Mouse (Mus musculus) forebrain, embryonic 11.5 days (tissue): ENCODE data around the gene Gm45902. TPM values are rescaled to one million over a fixed set of nuclear protein-coding genes. Genes with fewer than 3 reads are reported as not detected.

Experiments used
- ATAC-seq: fragments of 200-750 bp; cut with Nextera tagmentation; replicated peaks from 2 replicates; pipeline ENCODE4 v1.8.0; 2017; ENCODE audit warnings: moderate TSS enrichment; ENCODE audit not compliant: low FRiP score
- DNase-seq: peaks from one replicate; pipeline ENCODE4 v3.0.0-alpha.2; 2017; ENCODE audit warnings: low spot score
- H3K27ac ChIP-seq: fragments of 300-500 bp; sonication (generic); 2 replicates; pipeline ENCODE4 v1.5.1; 2014; ENCODE audit warnings: low read depth, low read length
- H3K27me3 ChIP-seq: fragments of 300-500 bp; sonication (generic); 2 replicates; pipeline ENCODE4 v1.6.1; 2014; ENCODE audit warnings: mild to moderate bottlenecking, low read length, mixed read lengths; ENCODE audit not compliant: control insufficient read depth, insufficient read depth
- H3K36me3 ChIP-seq: fragments of 300-500 bp; sonication (generic); 2 replicates; pipeline ENCODE4 v1.6.1; 2014; ENCODE audit warnings: mild to moderate bottlenecking, low read length, moderate library complexity, mixed read lengths; ENCODE audit not compliant: control insufficient read depth, insufficient read depth
- H3K4me1 ChIP-seq: fragments of 300-500 bp; sonication (generic); replicated peaks from 2 replicates; pipeline ENCODE4 v1.6.1; 2014; ENCODE audit warnings: low read length, mixed read lengths; ENCODE audit not compliant: control insufficient read depth, insufficient read depth
- H3K4me2 ChIP-seq: fragments of 300-500 bp; sonication (generic); 2 replicates; pipeline ENCODE4 v1.6.1; 2014; ENCODE audit warnings: low read depth, mild to moderate bottlenecking, low read length, moderate library complexity, mixed read lengths; ENCODE audit not compliant: severe bottlenecking
- H3K4me3 ChIP-seq: fragments of 300-500 bp; sonication (generic); 2 replicates; pipeline ENCODE4 v1.5.1; 2014; ENCODE audit warnings: low read depth, low read length
- H3K9ac ChIP-seq: fragments of 300-500 bp; sonication (generic); 2 replicates; pipeline ENCODE4 v1.6.1; 2014; ENCODE audit warnings: low read length
- H3K9me3 ChIP-seq: fragments of 300-500 bp; sonication (generic); 2 replicates; pipeline ENCODE4 v1.6.1; 2016; ENCODE audit warnings: low read length, mixed read lengths; ENCODE audit not compliant: control insufficient read depth
- WGBS: fragments of 180-500 bp; shearing (Covaris S2); extraction: QIAGEN DNeasy Blood & Tissue Kit; methylation state at CpG from one replicate; pipeline ENCODE4 v1.1.7; 2014; 5-methylcytosine and 5-hydroxymethylcytosine counted together
- polyA plus RNA-seq: library from polyadenylated mRNA; unstranded; fragments of >200 nt; fragmentation: Nextera tagmentation; extraction: Ambion mirVana; gene quantifications from 2 replicates; pipeline ENCODE4 v1.2.1, GENCODE M21; 2014

Gm45902 gene
- polyA plus RNA-seq, 1 experiment from 2014 or later, result 9.3 TPM

DNA sequence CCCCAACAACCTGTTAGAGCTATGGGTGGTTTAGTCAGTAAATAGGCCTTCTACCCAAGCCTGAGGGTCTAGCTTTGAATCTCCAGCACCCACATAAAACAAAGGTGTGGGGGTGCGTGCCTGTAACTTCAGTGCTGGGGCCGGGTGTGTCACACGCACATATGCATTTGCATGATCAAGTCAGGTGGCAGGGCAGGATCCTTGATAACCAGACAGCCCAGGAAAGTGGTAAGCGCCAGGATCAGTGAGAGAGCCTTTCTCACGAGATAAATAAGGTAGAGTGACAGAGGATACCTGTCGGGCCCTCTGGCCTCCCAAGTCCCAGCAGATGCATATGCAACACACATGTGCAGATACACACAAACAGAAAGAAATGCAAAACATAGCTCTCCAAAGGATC, 13.0 kb downstream of the Gm45902 start:
- Histone ChIP-seq H3K9me3 (no peaks in the 10 kb centered on the region), H3K9ac (no peak overlapping the region), H3K36me3 (peaks cover 7% of the 10 kb centered on the region; the same call in 1 of the 2 replicates), H3K4me1 (no peaks in the 10 kb centered on the region), H3K4me3 (no peak overlapping the region), H3K27ac (no peak overlapping the region), H3K27me3 (no peaks in the 10 kb centered on the region), H3K4me2 (no peak overlapping the region)
- ATAC-seq, result no peak
- DNase-seq, result no peak
- 94% methylated on average over 6 of the region's 6 CpGs for WGBS

DNA sequence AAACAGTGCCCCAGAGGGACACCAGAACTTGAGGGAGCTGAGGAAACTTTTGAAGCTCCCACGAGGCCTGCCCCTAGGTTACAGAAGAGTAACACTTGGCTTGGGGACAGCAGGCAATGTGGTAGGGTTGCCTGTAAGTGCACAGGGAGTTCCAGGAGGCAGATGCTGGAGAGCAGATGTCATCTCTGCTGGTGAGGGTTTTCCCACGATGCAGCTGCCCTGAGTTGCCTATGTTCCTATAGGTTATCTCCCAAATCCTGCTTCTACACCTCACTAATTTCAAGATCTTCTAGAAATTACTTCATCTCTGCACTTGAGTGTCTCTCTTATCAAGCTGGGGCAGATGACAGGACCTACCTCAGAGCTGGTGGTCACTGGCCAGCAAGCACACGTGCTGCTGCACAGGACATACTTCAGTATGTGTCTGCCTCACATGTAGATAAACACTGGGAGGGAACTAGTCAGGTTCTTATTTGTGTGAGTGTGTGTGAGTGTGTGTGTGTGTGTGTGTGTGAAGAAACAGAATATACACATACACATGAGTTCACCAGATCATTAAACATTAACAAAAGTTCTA, 18.7 kb downstream of the Gm45902 start:
- H3K9me3 ChIP-seq, result no peaks in the 10 kb centered on the region
- DNase-seq, result no peak
- no peak for ATAC-seq
- no peak overlapping the region for H3K27ac ChIP-seq
- H3K27me3 ChIP-seq, result no peaks in the 10 kb centered on the region
- no peak overlapping the region for H3K4me3 ChIP-seq
- peaks cover 17% of the 10 kb centered on the region; the same call in 1 of the 2 replicates for H3K36me3 ChIP-seq
- WGBS, result 89% methylated on average over 3 of the region's 3 CpGs
- no peak overlapping the region for H3K4me2 ChIP-seq
- H3K9ac ChIP-seq, result no peak overlapping the region
- no peaks in the 10 kb centered on the region for H3K4me1 ChIP-seq

DNA sequence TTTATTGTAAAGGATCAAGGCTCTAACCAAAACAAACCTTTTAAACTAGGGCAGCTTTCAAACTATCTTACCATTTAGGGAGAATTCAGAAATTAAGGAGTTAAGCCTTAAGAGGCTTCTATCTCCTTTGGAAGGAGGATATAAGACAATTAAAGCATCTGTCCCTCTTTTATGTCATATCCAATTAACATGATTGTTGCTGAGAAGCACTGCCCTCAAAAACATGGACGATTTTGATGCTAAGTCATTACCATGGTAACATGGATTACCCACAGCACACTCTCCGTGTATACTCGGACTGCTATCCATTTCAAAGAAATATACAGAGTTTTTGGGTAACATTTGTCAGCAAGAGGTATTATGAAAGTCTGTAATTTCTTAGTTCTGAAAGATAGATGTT, 22.8 kb downstream of the Gm45902 start:
- Histone ChIP-seq H3K27ac (no peak overlapping the region), H3K36me3 (peaks cover 10% of the 10 kb centered on the region; the same call in 1 of the 2 replicates), H3K9ac (no peak overlapping the region), H3K4me1 (no peaks in the 10 kb centered on the region), H3K27me3 (no peaks in the 10 kb centered on the region), H3K4me2 (no peak overlapping the region), H3K9me3 (no peaks in the 10 kb centered on the region), H3K4me3 (no peak overlapping the region)
- ATAC-seq (no peak), DNase-seq (no peak)
- WGBS, result 89% methylated on average over 3 of the region's 3 CpGs

DNA sequence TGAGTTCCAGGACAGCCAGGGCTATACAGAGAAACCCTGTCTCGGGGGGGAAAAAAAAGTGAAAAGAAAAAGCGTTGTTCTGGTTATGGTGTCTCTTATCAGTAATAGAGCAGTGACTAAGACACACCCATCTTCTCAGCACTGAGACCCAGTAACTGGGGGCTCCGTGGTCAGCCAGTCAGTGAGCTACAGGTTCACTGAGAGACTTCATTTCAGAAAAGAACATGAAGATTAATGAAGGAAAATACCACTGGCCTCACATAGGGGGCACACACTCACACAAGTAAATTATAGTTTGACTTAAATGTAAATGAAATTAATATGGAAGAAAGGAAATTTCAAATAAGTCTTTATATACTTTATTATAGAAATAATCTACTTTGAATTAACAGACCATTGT, 32.4 kb downstream of the Gm45902 start:
- ATAC-seq, result no peak
- Histone ChIP-seq H3K27ac (no peak overlapping the region), H3K36me3 (no peaks in the 10 kb centered on the region), H3K9me3 (no peaks in the 10 kb centered on the region), H3K4me2 (no peak overlapping the region), H3K4me3 (no peak overlapping the region), H3K9ac (no peak overlapping the region), H3K4me1 (no peaks in the 10 kb centered on the region), H3K27me3 (no peaks in the 10 kb centered on the region)
- WGBS, result 84% methylated on average over 3 of the region's 3 CpGs
- DNase-seq, result no peak

DNA sequence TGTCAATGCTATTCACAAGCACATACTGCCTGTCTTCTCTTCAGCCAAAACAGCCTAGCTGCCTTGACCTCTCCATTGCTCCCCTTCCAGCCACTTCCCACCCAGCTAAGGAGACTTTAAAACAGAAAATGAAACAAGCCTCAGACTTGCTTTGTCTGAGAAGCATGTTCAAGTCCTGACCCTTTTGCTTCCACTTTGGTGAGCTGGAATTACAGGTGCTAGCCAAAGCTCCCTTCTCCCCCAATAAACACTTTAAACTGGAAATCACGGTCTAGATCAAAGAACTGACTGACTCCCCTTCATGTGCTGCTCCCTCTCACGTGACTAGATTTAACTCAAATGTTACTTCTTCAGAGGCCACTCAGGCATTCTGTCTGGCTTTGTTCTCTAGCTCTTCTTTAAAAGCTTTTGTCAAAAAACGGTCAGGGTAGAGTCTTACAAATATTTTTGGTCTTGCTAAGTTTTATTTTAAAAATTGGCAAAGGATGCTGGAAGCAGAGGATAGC, 36.8 kb downstream of the Gm45902 start:
- 67% methylated on average over 3 of the region's 3 CpGs for WGBS
- ATAC-seq, result no peak
- Histone ChIP-seq H3K9ac (no peak overlapping the region), H3K9me3 (no peaks in the 10 kb centered on the region), H3K27ac (no peak overlapping the region), H3K4me1 (no peaks in the 10 kb centered on the region), H3K36me3 (no peaks in the 10 kb centered on the region), H3K4me3 (0 out of 2 replicates have a peak overlapping the region, but pooled peaks have one; percentile 85), H3K4me2 (no peak overlapping the region; the same call in 1 of the 2 replicates), H3K27me3 (no peaks in the 10 kb centered on the region)
- no peak for DNase-seq

DNA sequence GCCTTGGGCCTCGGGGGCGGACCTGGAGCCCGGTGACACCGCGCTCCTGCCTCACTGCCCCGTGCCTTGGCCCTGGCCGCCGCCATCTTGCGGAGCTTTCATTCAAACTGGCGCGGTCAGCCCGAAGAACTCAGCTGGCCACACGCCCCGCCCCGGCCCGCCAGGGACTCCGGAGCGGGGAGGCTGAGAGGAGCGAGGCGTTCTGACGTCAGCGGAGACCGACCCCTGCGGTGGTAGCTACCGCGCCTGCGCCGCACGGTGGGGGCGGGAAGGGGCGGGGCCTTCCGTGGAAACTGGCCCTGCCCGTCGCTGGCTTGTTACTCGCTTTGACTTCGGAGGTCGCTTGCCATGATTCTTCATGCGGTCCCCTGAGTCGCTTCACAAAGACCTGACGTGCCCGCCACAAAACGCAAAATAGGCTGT, 37.7 kb downstream of the Gm45902 start, which contains the start of gene Suv39h2:
TSS of gene Suv39h2 (minus strand) at position 171 of the 423 bp plus-strand sequence.
- Histone ChIP-seq H3K9me3 (no peaks in the 10 kb centered on the region), H3K4me3 (peak within 1 kb of the TSS; percentile 85), H3K27me3 (no peaks in the 10 kb centered on the region), H3K4me1 (no peaks in the 10 kb centered on the region), H3K9ac (peak within 1 kb of the TSS; percentile 95), H3K27ac (peak within 1 kb of the TSS; percentile 93), H3K36me3 (no peaks in the 10 kb centered on the region; the same call in 1 of the 2 replicates), H3K4me2 (peak within 1 kb of the TSS; percentile 62)
- DNase-seq (peak; percentile 99), ATAC-seq (peak; percentile 97)
- under 1% methylated on average over 41 of the region's 42 CpGs for WGBS

DNA sequence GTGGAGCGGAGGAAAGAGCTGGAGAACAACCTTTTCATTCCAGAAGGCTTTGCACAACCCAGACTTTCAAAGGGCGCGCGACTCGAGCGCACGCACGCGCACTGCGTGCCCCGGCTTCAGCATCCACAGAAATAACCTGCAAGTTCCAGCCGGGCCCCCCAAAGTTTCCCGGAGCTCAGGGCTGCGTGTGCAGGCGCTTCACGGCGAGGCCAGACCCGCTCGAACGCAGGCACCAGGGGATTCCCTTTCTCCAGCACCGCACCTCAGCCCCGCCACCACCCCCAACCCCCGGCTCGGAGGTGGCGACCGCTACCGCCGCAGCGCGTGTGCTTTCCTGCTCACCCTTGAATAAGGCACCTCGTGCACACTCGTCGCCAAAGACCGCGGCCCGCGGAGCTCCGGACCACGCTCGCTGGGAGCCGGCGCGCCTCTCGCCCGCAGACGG, 38.2 kb downstream of the Gm45902 start:
- no peaks in the 10 kb centered on the region; the same call in 1 of the 2 replicates for H3K36me3 ChIP-seq
- H3K4me1 ChIP-seq, result no peaks in the 10 kb centered on the region
- H3K27me3 ChIP-seq, result no peaks in the 10 kb centered on the region
- WGBS, result under 1% methylated on average over 46 of the region's 46 CpGs
- peak overlapping the region; percentile 93 for H3K27ac ChIP-seq
- peak overlapping the region; percentile 85 for H3K4me3 ChIP-seq
- ATAC-seq (peak; percentile 86), DNase-seq (peak; percentile 86)
- H3K9me3 ChIP-seq, result no peaks in the 10 kb centered on the region
- H3K9ac ChIP-seq, result peak overlapping the region; percentile 95
- H3K4me2 ChIP-seq, result peak overlapping the region; percentile 62

DNA sequence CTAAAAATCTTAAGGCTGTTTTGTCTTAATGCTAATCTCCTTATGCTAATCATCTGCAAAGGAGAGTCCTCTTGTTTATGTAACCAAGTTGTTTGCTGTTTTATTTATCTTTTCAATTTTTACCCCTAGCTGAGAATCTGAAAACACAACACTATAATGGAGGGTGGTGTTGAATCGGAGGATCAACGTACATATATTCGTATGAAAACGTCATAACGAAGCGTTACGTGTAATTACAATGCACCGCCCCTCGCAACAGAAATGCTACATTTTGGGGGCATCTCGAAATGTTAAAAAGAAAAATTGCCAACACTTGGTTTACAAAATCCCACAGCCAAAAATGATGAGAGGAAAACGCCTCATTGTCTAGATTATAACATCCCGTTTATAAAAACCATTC, 38.7 kb downstream of the Gm45902 start:
- DNase-seq (no peak), ATAC-seq (no peak)
- Histone ChIP-seq H3K4me1 (no peaks in the 10 kb centered on the region), H3K4me2 (peak overlapping the region; percentile 62), H3K9me3 (no peaks in the 10 kb centered on the region), H3K36me3 (no peaks in the 10 kb centered on the region; the same call in 1 of the 2 replicates), H3K27me3 (no peaks in the 10 kb centered on the region), H3K27ac (peak overlapping the region; percentile 93), H3K9ac (peak overlapping the region; percentile 95), H3K4me3 (peak overlapping the region; percentile 85)
- under 1% methylated on average over 12 of the region's 12 CpGs for WGBS

DNA sequence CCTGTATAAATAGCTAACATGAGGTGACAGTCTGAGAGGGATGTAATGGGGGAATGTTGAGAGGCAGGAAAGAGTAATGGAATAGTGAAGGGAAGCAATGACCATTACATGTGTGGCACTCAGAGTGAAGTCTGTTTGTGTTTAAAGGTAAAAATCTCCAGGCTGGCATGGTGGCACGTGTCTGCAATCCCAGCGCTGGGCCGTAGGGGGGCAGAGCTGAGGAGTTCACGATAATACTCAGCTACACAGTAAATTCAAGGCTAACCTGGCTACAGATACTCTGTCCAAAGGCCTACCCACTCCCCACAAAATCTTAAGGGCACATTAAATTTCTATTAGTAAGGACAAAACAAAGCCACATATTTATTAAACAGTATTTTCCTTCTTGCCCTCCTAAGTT, 56.0 kb downstream of the Gm45902 start:
- H3K4me1 ChIP-seq, result no peaks in the 10 kb centered on the region
- no peak overlapping the region for H3K4me2 ChIP-seq
- H3K36me3 ChIP-seq, result no peaks in the 10 kb centered on the region; the same call in 1 of the 2 replicates
- DNase-seq (no peak), ATAC-seq (no peak)
- WGBS, result 83% methylated on average over 4 of the region's 4 CpGs
- no peaks in the 10 kb centered on the region for H3K9me3 ChIP-seq
- H3K4me3 ChIP-seq, result no peak overlapping the region
- H3K27ac ChIP-seq, result no peak overlapping the region
- no peaks in the 10 kb centered on the region for H3K27me3 ChIP-seq
- H3K9ac ChIP-seq, result no peak overlapping the region
